Mouse (Mus musculus) left cerebral cortex, adult 18-20 months (tissue): ENCODE results near the gene Dap. TPM values are rescaled to one million over a fixed set of nuclear protein-coding genes. Genes with fewer than 3 reads are reported as not detected.

ENCODE experiments used
- total RNA-seq, 2 experiments: library from RNA; stranded (reverse); gene quantifications; 2 replicates each; pipeline ENCODE4 v1.2.3; 2021

The Dap gene
- total RNA-seq, 2 experiments from 2014 or later = 5.8 to 8.1 TPM

Other genes starting within 250 kb of the Dap start
- 10 to 100 TPM; 81.7 to 87.2 TPM for gene Ankrd33b, start 143.4 kb downstream of the Dap start, total RNA-seq
- 1 to 10 TPM in 1 of 2 experiments, under 1 TPM in 1; 0.40 to 1.2 TPM for gene Ropn1l, start 229.4 kb downstream of the Dap start, total RNA-seq